Mouse (Mus musculus) C2C12 (cell line): ENCODE data around the gene Fam173a.

ENCODE experiments used
- CTCF ChIP-seq: IDR thresholded peaks from one replicate; pipeline ENCODE4 v1.5.1; 2011; ENCODE audit not compliant: control insufficient read depth, insufficient read depth, insufficient read length
- MYOD1 ChIP-seq: IDR thresholded peaks from one replicate; pipeline ENCODE4 v1.6.1; 2011; ENCODE audit warnings: low read depth; ENCODE audit not compliant: control insufficient read depth, insufficient read length
- MYOG ChIP-seq: IDR thresholded peaks from one replicate; pipeline ENCODE4 v1.6.1; 2011; ENCODE audit not compliant: control insufficient read depth, insufficient read length; ENCODE audit errors: extremely low read depth
- USF1 ChIP-seq: IDR thresholded peaks from one replicate; pipeline ENCODE4 v1.6.1; 2011; ENCODE audit warnings: low read depth, mild to moderate bottlenecking, control low read depth, moderate library complexity

DNA sequence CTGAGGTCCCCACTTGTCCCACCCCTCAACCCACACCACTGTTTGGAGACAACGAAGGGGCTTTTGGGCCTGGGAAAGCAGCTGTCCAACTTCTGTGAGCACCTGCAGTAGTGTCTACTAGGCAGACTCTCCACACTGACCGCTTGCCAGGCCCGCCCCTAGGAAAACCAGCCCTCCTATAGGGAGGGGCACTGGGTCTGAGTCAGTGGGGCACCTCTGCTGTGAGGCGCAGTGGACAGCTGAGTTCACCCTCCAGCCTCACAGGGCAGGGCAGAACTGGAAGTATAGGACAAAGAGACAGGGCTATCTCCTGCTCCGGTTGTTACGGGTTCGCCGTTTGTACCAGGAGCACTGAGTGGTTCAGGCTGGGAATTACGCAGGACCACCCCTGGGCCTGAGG is 38.5 kb downstream of the Fam173a start, which contains the start of gene Msln:
- TF ChIP-seq USF1 (no peak), CTCF (no peak), MYOD1 (no peak), MYOG (no peak)
